ENCODE assay signal across 11 mouse cellular contexts in the genomic region with DNA sequence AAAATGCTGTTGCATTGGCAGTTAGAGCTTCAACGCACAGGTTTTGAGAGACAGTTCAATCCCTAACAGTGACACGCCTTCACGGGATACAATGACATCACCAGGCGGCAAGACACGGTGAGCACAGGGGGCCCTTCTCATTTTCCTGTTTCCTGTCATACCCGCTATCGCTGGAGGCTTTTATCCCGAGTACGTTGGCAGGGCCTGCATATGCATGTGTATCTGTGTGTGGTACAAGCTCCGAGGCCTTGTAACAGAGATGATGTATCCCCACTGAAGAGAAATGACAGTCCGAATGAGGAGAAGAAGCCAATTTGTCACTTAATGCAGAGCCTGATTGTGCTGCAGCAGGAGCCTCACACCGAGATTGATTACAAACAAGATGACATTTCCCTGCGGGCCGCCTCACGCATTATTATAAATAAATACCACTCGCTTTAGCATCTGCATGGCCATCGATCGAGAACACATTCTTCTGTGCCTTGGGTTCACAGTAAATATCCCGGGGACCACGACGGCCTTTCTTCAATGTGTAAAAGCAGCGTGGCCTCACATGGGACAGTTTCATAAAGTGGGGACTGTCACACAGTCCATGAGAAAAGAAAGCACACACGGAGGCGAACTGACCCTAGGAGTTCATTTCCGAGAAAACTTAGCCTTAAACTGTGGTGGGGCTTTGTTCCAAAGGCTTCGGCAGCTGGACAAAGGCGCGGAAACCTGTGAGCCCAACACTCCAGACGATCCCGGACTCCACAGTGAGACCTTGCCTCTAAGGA. TPM values are rescaled to one million over a fixed set of nuclear protein-coding genes. Genes with fewer than 3 reads are reported as not detected.
A peak's percentile ranks its signal among the peaks of the same experiment; 100 is the strongest.
DNase-seq lines count a peak whose midpoint lies in the region; ATAC-seq and TF ChIP-seq lines count a peak whose summit lies in the region.
"Had no signal": no experiment of that assay in that cellular context is flagged by ENCODE, and none has a peak within 500 bp of the region (broad histone marks: within the 10 kb centered on the region; RNA-seq: fewer than 3 reads in every experiment).

No protein-coding gene starts in this region.

- H3K4me2 ChIP-seq in forebrain, embryonic 14.5 days (ENCODE audit: low read length): no peak overlapping the region
- H3K4me2 ChIP-seq in forebrain, embryonic 12.5 days: no peak overlapping the region
- H3K4me2 ChIP-seq in midbrain, postnatal 0 days (ENCODE audit: low read depth, low read length, poor library complexity, severe bottlenecking): no peak overlapping the region
- H3K4me2 ChIP-seq in hindbrain, embryonic 16.5 days (ENCODE audit: low read length): no peak overlapping the region
- H3K4me2 ChIP-seq in stomach, embryonic 14.5 days (replicated peaks; ENCODE audit: low read depth, low read length): peak overlapping the region; percentile 29

- 0 out of 2 replicates have a peak, but pooled peaks have one; percentile 14 for ATAC-seq in forebrain, embryonic 14.5 days
- ATAC-seq in forebrain, embryonic 12.5 days (ENCODE audit: low FRiP score): no peak
- no peak for ATAC-seq in midbrain, postnatal 0 days (ENCODE audit: low FRiP score)
- peak; percentile 40; the same call in 1 of the 2 replicates for ATAC-seq in hindbrain, embryonic 16.5 days
- ATAC-seq in stomach, embryonic 14.5 days (ENCODE audit: insufficient number of reproducible peaks, insufficient read depth, low FRiP score, low read depth): no peak

- 79% methylated on average over 30 of the region's 30 CpGs for WGBS in forebrain, embryonic 14.5 days
- WGBS in forebrain, embryonic 12.5 days: 77% methylated on average over 30 of the region's 30 CpGs
- 86% methylated on average over 30 of the region's 30 CpGs for WGBS in midbrain, embryonic 10.5 days
- WGBS in midbrain, postnatal 0 days: 67% methylated on average over 30 of the region's 30 CpGs
- 49% methylated on average over 30 of the region's 30 CpGs for WGBS in hindbrain, embryonic 16.5 days
- 47% methylated on average over 30 of the region's 30 CpGs for WGBS in stomach, embryonic 14.5 days

- H3K27me3 ChIP-seq in forebrain, embryonic 14.5 days (replicated peaks; ENCODE audit: control insufficient read depth, insufficient read depth, low read length): no peaks in the 10 kb centered on the region
- no peaks in the 10 kb centered on the region for H3K27me3 ChIP-seq in forebrain, embryonic 12.5 days
- no peaks in the 10 kb centered on the region for H3K27me3 ChIP-seq in midbrain, embryonic 10.5 days (ENCODE audit: low read depth, poor library complexity, severe bottlenecking)
- no peaks in the 10 kb centered on the region for H3K27me3 ChIP-seq in midbrain, postnatal 0 days (ENCODE audit: insufficient read depth, low read length)
- no peaks in the 10 kb centered on the region for H3K27me3 ChIP-seq in hindbrain, embryonic 16.5 days (replicated peaks; ENCODE audit: control insufficient read depth, insufficient read depth, low read length)
- no peaks in the 10 kb centered on the region for H3K27me3 ChIP-seq in stomach, embryonic 14.5 days (ENCODE audit: control insufficient read depth, insufficient read depth, low read length)

- TF ChIP-seq CTCF in midbrain, postnatal 0 days (IDR thresholded peaks at IDR 0.05): no peak

- no peak for DNase-seq in forebrain, embryonic 14.5 days (ENCODE audit: low spot score)
- DNase-seq in midbrain, embryonic 10.5 days (ENCODE audit: low spot score): no peak
- no peak for DNase-seq in midbrain, postnatal 0 days (ENCODE audit: low spot score)
- no peak for DNase-seq in left cerebral cortex, adult 9 months (ENCODE audit: low spot score in 2 of 2)
- no peak for DNase-seq in gastrocnemius, postnatal 14 days

- H3K27ac ChIP-seq in forebrain, embryonic 14.5 days (ENCODE audit: low read depth, low read length): no peak overlapping the region
- H3K27ac ChIP-seq in forebrain, embryonic 12.5 days: no peak overlapping the region
- peak overlapping the region; percentile 14; the same call in 1 of the 2 replicates for H3K27ac ChIP-seq in midbrain, embryonic 10.5 days (replicated peaks)
- no peak overlapping the region for H3K27ac ChIP-seq in midbrain, postnatal 0 days (ENCODE audit: low read depth, low read length)
- no peak overlapping the region for H3K27ac ChIP-seq in hindbrain, embryonic 16.5 days (ENCODE audit: low read depth, low read length)
- H3K27ac ChIP-seq in stomach, embryonic 14.5 days (ENCODE audit: low read length): no peak overlapping the region
- H3K27ac ChIP-seq: heart, embryonic 10.5 days; left cerebral cortex, adult 2 months had no signal

- H3K9ac ChIP-seq in forebrain, embryonic 14.5 days (ENCODE audit: low read length): no peak overlapping the region
- H3K9ac ChIP-seq in forebrain, embryonic 12.5 days: no peak overlapping the region
- H3K9ac ChIP-seq in midbrain, postnatal 0 days (replicated peaks; ENCODE audit: low read length, poor library complexity, severe bottlenecking): no peak overlapping the region
- H3K9ac ChIP-seq in hindbrain, embryonic 16.5 days (ENCODE audit: low read depth, low read length): no peak overlapping the region
- no peak overlapping the region for H3K9ac ChIP-seq in stomach, embryonic 14.5 days (replicated peaks; ENCODE audit: low read depth, low read length)

- no peak overlapping the region for H3K4me3 ChIP-seq in forebrain, embryonic 14.5 days (ENCODE audit: low read depth, low read length)
- no peak overlapping the region for H3K4me3 ChIP-seq in forebrain, embryonic 12.5 days (replicated peaks)
- no peak overlapping the region for H3K4me3 ChIP-seq in midbrain, embryonic 10.5 days
- no peak overlapping the region for H3K4me3 ChIP-seq in midbrain, postnatal 0 days (ENCODE audit: low read depth, low read length)
- H3K4me3 ChIP-seq in hindbrain, embryonic 16.5 days (ENCODE audit: low read length): no peak overlapping the region
- no peak overlapping the region for H3K4me3 ChIP-seq in stomach, embryonic 14.5 days (ENCODE audit: low read depth, low read length)
- H3K4me3 ChIP-seq: heart, embryonic 10.5 days; left cerebral cortex, adult 2 months; myocyte had no signal

- H3K4me1 ChIP-seq in forebrain, embryonic 14.5 days (ENCODE audit: control insufficient read depth, insufficient read depth, low read length): no peaks in the 10 kb centered on the region
- H3K4me1 ChIP-seq in forebrain, embryonic 12.5 days: 0 out of 2 replicates have a peak, but pooled peaks cover 3% of the 10 kb centered on the region
- 0 out of 2 replicates have a peak, but pooled peaks cover 4% of the 10 kb centered on the region for H3K4me1 ChIP-seq in midbrain, embryonic 10.5 days
- no peaks in the 10 kb centered on the region for H3K4me1 ChIP-seq in midbrain, postnatal 0 days (ENCODE audit: insufficient read depth, low read length)
- no peaks in the 10 kb centered on the region; the same call in 1 of the 2 replicates for H3K4me1 ChIP-seq in hindbrain, embryonic 16.5 days (ENCODE audit: control insufficient read depth, insufficient read depth, low read depth, low read length)
- H3K4me1 ChIP-seq in stomach, embryonic 14.5 days (ENCODE audit: control insufficient read depth, insufficient read depth, low read length): 0 out of 2 replicates have a peak, but pooled peaks cover 8% of the 10 kb centered on the region
- H3K4me1 ChIP-seq: heart, embryonic 10.5 days had no signal

- no peaks in the 10 kb centered on the region for H3K9me3 ChIP-seq in forebrain, embryonic 14.5 days (replicated peaks; ENCODE audit: control insufficient read depth, low read length)
- H3K9me3 ChIP-seq in forebrain, embryonic 12.5 days: no peaks in the 10 kb centered on the region
- no peaks in the 10 kb centered on the region for H3K9me3 ChIP-seq in midbrain, embryonic 10.5 days (replicated peaks)
- no peaks in the 10 kb centered on the region for H3K9me3 ChIP-seq in midbrain, postnatal 0 days (ENCODE audit: low read length)
- H3K9me3 ChIP-seq in hindbrain, embryonic 16.5 days (ENCODE audit: control insufficient read depth, low read length): no peaks in the 10 kb centered on the region
- no peaks in the 10 kb centered on the region for H3K9me3 ChIP-seq in stomach, embryonic 14.5 days (ENCODE audit: control insufficient read depth, low read depth, low read length)
- H3K9me3 ChIP-seq: heart, embryonic 10.5 days had no signal

- intact Hi-C loops in gastrocnemius, postnatal 14 days (cut with DNase I; ENCODE audit: low total_unique reads): no loop called here

- H3K36me3 ChIP-seq in forebrain, embryonic 14.5 days (ENCODE audit: control insufficient read depth, insufficient read depth, low read length): no peaks in the 10 kb centered on the region
- no peaks in the 10 kb centered on the region for H3K36me3 ChIP-seq in forebrain, embryonic 12.5 days (replicated peaks)
- no peaks in the 10 kb centered on the region for H3K36me3 ChIP-seq in midbrain, embryonic 10.5 days
- no peaks in the 10 kb centered on the region for H3K36me3 ChIP-seq in midbrain, postnatal 0 days (ENCODE audit: insufficient read depth, low read length)
- no peaks in the 10 kb centered on the region for H3K36me3 ChIP-seq in hindbrain, embryonic 16.5 days (ENCODE audit: control insufficient read depth, insufficient read depth, low read length)
- H3K36me3 ChIP-seq in stomach, embryonic 14.5 days (ENCODE audit: control insufficient read depth, insufficient read depth, low read length): no peaks in the 10 kb centered on the region
- H3K36me3 ChIP-seq: heart, embryonic 10.5 days had no signal

RNA-seq across cellular contexts. Expression of gene Noct, which starts 54.9 kb away (rescaled TPM):
- polyA plus RNA-seq in forebrain, embryonic 14.5 days (2014; fragmentation: Nextera tagmentation; extraction: Ambion mirVana): 15.6 and 20.8 TPM in 2 replicates
- 14.9 and 16.4 TPM in 2 replicates for polyA plus RNA-seq in forebrain, embryonic 12.5 days (2016; fragmentation: Nextera tagmentation; extraction: Ambion mirVana)
- 9.3 and 9.8 TPM in 2 replicates for polyA plus RNA-seq in midbrain, embryonic 10.5 days (2016; fragmentation: Nextera tagmentation; extraction: Ambion mirVana)
- total RNA-seq in midbrain, postnatal 0 days (2014; rRNA removed): 50.0 and 51.7 TPM in 2 replicates
- polyA plus RNA-seq in midbrain, postnatal 0 days (2015; fragmentation: Nextera tagmentation; extraction: Ambion mirVana): 36.1 and 36.7 TPM in 2 replicates
- 28.8 and 29.3 TPM in 2 replicates for polyA plus RNA-seq in hindbrain, embryonic 16.5 days (2015; fragmentation: Nextera tagmentation; extraction: Ambion mirVana)
- polyA plus RNA-seq in stomach, embryonic 14.5 days (2014; fragmentation: Nextera tagmentation; extraction: Ambion mirVana): 8.3 and 11.6 TPM in 2 replicates
- total RNA-seq in gastrocnemius, postnatal 14 days (2021): 10 to 100 TPM; 17.0 to 35.4 TPM

Comparison
In these comparisons a context has a peak if more than half of its experiments do, and no peak if none do; other contexts are left out.
1. ATAC-seq: peak in forebrain, embryonic 14.5 days (single experiment) and hindbrain, embryonic 16.5 days (single experiment); none in forebrain, embryonic 12.5 days (single experiment), midbrain, postnatal 0 days (single experiment) and stomach, embryonic 14.5 days (single experiment).